ENCODE assay signal across 31 mouse cellular contexts in the genomic region with DNA sequence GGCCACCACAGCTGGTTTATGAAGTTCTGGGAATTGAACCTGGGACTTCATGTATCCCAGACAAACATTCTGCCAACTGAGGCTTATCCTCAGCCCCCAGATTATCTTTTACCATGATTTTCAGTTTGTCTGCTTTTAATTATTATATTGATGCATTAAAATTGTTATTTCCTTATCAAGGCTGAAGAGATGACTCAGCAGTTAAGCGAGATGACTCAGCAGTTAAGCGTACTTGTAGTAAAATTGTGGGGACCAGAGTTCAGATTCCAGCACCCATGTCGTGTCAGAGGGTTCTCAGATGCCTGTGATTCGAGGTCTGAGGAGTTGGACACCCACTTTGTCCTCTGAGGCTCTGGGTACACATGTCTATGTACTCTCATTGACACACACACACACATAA. TPM values are rescaled to one million over a fixed set of nuclear protein-coding genes. Genes with fewer than 3 reads are reported as not detected.
"Had no signal": no experiment of that assay in that cellular context is flagged by ENCODE, and none has a peak within 500 bp of the region (broad histone marks: within the 10 kb centered on the region; RNA-seq: fewer than 3 reads in every experiment).

No protein-coding gene starts in this region.

- H3K9me3 ChIP-seq: limb, embryonic 12.5 days; limb, embryonic 15.5 days; megakaryocyte, embryonic 14.5 days; neural tube, embryonic 12.5 days; neural tube, embryonic 15.5 days had no signal

- H3K27me3 ChIP-seq: limb, embryonic 12.5 days; limb, embryonic 15.5 days; neural tube, embryonic 12.5 days; neural tube, embryonic 15.5 days had no signal

- H3K4me3 ChIP-seq: limb, embryonic 12.5 days; limb, embryonic 15.5 days; megakaryocyte, embryonic 14.5 days; neural tube, embryonic 12.5 days; neural tube, embryonic 15.5 days had no signal

- H3K4me2 ChIP-seq: limb, embryonic 12.5 days; limb, embryonic 15.5 days; liver, embryonic 11.5 days; lung, embryonic 14.5 days; midbrain, embryonic 11.5 days; neural tube, embryonic 12.5 days; neural tube, embryonic 15.5 days had no signal

- H3K27ac ChIP-seq: limb, embryonic 12.5 days; limb, embryonic 15.5 days; liver, embryonic 14.5 days; neural tube, embryonic 12.5 days; neural tube, embryonic 15.5 days; stomach, postnatal 0 days had no signal

- H3K9ac ChIP-seq: limb, embryonic 12.5 days; limb, embryonic 15.5 days; liver, embryonic 14.5 days; liver, postnatal 0 days; lung, embryonic 14.5 days; neural tube, embryonic 12.5 days; neural tube, embryonic 15.5 days had no signal

- ATAC-seq: liver, postnatal 0 days; lung, postnatal 0 days had no signal

- H3K36me3 ChIP-seq: limb, embryonic 12.5 days; limb, embryonic 15.5 days; neural tube, embryonic 12.5 days; neural tube, embryonic 15.5 days had no signal

- DNase-seq: kidney, adult 9 months; kidney, postnatal 14 days; kidney, postnatal 4 days; left cerebral cortex, postnatal 4 days; liver, postnatal 0 days; lung, embryonic 14.5 days; lung, postnatal 36 days; midbrain, embryonic 14.5 days; right cerebral cortex, adult 18-20 months; right cerebral cortex, postnatal 14 days; right cerebral cortex, postnatal 4 days; thymus, adult 2 months; thymus, postnatal 14 days; thymus, postnatal 4 days had no signal

- H3K4me1 ChIP-seq: limb, embryonic 12.5 days; limb, embryonic 15.5 days; megakaryocyte, embryonic 14.5 days; neural tube, embryonic 12.5 days; neural tube, embryonic 15.5 days had no signal

RNA-seq across cellular contexts. Expression of a gene that starts 33.8 kb away (rescaled TPM):
- total RNA-seq: layer of hippocampus, adult 18-20 months; layer of hippocampus, postnatal 14 days; left cerebral cortex, adult 8-10 months; left cerebral cortex, postnatal 14 days; left cerebral cortex, postnatal 4 days; midbrain, postnatal 0 days had no signal
- polyA plus RNA-seq: kidney, embryonic 16.5 days; limb, embryonic 15.5 days; liver, embryonic 11.5 days; liver, embryonic 14.5 days; liver, postnatal 0 days; lung, embryonic 14.5 days; lung, postnatal 0 days; midbrain, postnatal 0 days; neural tube, embryonic 12.5 days; neural tube, embryonic 15.5 days; stomach, embryonic 14.5 days; stomach, postnatal 0 days had no signal
